Mouse (Mus musculus) liver, embryonic 16.5 days (tissue): ENCODE results near the gene Dnm3. TPM values are rescaled to one million over a fixed set of nuclear protein-coding genes. Genes with fewer than 3 reads are reported as not detected.

Source experiments
- ATAC-seq: fragments of 200-750 bp; cut with Nextera tagmentation; 2 replicates; pipeline ENCODE4 v1.8.0; 2017; ENCODE audit warnings: low read depth, mild to moderate bottlenecking, moderate number of reproducible peaks, moderate library complexity
- H3K27ac ChIP-seq: fragments of 300-500 bp; sonication (generic); 2 replicates; pipeline ENCODE4 v1.5.1; 2014; ENCODE audit warnings: mild to moderate bottlenecking, low read length
- H3K27me3 ChIP-seq: fragments of 300-500 bp; sonication (generic); 2 replicates; pipeline ENCODE4 v1.6.1; 2014; ENCODE audit warnings: low read depth, low read length, mixed read lengths; ENCODE audit not compliant: control insufficient read depth, insufficient read depth
- H3K36me3 ChIP-seq: fragments of 300-500 bp; sonication (generic); 2 replicates; pipeline ENCODE4 v1.6.1; 2014; ENCODE audit warnings: mild to moderate bottlenecking; ENCODE audit not compliant: control insufficient read depth, insufficient read depth
- H3K4me1 ChIP-seq: fragments of 300-500 bp; sonication (generic); 2 replicates; pipeline ENCODE4 v1.6.1; 2014; ENCODE audit warnings: low read depth, low read length, mixed read lengths; ENCODE audit not compliant: control insufficient read depth
- H3K4me2 ChIP-seq: fragments of 300-500 bp; sonication (generic); 2 replicates; pipeline ENCODE4 v1.6.1; 2014; ENCODE audit warnings: low read depth, low read length, mixed read lengths
- H3K4me3 ChIP-seq: fragments of 300-500 bp; sonication (generic); 2 replicates; pipeline ENCODE4 v1.5.1; 2014; ENCODE audit warnings: low read depth, mild to moderate bottlenecking, low read length
- H3K9ac ChIP-seq: fragments of 300-500 bp; sonication (generic); 2 replicates; pipeline ENCODE4 v1.6.1; 2014; ENCODE audit warnings: low read depth, low read length
- H3K9me3 ChIP-seq: fragments of 300-500 bp; sonication (generic); replicated peaks from 2 replicates; pipeline ENCODE4 v1.6.1; 2016; ENCODE audit warnings: low read length; ENCODE audit not compliant: control insufficient read depth
- WGBS: fragments of 180-500 bp; shearing (Covaris S2); extraction: QIAGEN DNeasy Blood & Tissue Kit; methylation state at CpG from one replicate; pipeline ENCODE4 v1.1.7; 2014; ENCODE audit not compliant: insufficient replicate concordance; 5-methylcytosine and 5-hydroxymethylcytosine counted together
- polyA plus RNA-seq: library from polyadenylated mRNA; unstranded; fragments of >200 nt; fragmentation: Nextera tagmentation; extraction: Ambion mirVana; gene quantifications from 2 replicates; pipeline ENCODE4 v1.2.1, GENCODE M21; 2015

The Dnm3 gene
- polyA plus RNA-seq, 1 experiment from 2014 or later, result 1.5 TPM

DNA sequence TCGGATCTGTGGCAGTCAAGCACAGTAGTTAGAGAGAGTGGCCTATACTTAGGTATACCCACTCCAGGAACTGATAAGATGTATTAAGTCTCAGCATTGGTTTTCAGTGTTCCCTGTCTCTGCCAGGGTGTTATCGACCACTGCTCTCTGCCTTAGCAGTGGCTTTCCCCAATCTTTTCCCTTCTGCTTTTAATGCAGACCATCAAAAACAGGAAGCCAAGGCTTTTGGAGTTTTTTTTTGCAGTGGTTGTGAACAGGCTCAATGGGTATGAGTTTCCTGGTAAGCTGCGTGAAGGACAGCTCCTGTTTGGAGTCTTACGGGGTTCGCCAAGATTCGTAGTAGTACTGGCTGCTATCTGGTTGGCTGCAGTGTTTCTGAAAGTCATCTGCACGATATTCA is 485.4 kb downstream of the Dnm3 start:
- ATAC-seq, result no peak
- 35% methylated on average over 7 of the region's 7 CpGs for WGBS
- Histone ChIP-seq H3K36me3 (no peaks in the 10 kb centered on the region), H3K27me3 (no peaks in the 10 kb centered on the region), H3K27ac (no peak overlapping the region), H3K4me3 (no peak overlapping the region), H3K9me3 (no peaks in the 10 kb centered on the region), H3K9ac (no peak overlapping the region), H3K4me1 (no peaks in the 10 kb centered on the region; the same call in 1 of the 2 replicates), H3K4me2 (no peak overlapping the region)

DNA sequence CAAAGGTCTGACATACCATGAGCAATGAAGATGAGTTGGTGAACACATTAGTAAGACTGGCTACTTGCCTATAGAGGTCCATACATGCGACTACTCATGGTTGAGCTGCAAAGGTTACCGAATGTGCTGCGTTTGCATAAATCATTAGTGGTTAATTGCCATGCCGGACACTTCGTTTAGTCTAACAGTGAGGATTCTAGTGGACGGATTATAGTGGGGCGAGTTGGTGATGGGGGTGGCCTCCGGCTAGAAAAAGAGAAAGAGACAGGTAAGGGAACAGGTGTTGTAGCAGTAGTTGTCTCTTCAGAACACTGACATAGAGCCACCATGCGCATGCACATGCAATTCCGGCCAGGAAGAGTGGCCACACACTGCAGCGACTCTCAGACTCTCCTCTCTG is 486.0 kb downstream of the Dnm3 start:
- no peak overlapping the region for H3K4me3 ChIP-seq
- H3K27me3 ChIP-seq, result no peaks in the 10 kb centered on the region
- 81% methylated on average over 11 of the region's 11 CpGs for WGBS

DNA sequence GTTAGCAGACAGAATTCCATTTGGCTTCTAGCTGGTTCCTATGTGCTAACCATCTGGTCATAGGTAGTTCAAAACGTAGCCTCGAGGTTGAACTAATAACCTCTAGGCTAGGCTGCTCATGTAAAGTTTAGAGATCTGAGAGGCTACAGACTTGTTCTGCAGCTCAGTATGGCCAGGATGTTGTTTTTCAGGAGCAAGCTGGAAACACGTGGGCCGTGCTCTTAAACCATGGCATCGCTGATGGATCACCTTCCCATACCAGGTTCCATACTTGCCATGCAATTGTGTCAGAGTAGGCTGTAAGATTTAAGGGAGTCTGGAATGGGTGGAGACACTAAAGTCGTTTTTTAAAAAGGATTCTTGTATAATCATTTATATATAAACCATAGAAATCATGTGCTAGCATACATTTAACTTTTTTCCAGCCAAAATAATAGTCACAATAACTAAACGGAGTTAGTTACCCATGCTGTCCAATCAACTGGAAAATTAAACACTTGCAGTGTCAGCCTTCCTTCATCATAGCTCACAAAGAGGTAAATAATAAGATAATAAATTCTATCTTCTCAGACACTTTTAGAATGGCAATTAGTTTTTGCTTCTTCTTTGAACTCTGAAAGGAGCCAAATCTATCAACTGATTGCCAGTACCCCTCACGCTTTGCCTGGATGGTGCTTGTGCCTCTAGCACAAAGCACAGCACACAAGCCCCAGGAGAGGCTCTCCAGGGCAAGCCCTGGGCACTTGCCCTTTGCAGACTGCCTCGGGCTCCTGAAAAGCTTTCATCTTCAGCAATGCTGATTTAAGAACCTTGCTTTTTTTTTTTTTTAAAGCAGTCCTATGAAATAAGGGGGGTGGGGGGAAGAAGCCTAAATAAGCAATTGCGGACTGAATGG is 486.9 kb downstream of the Dnm3 start:
- Histone ChIP-seq H3K4me1 (no peaks in the 10 kb centered on the region), H3K4me2 (no peak overlapping the region), H3K27ac (no peak overlapping the region), H3K36me3 (no peaks in the 10 kb centered on the region), H3K9ac (no peak overlapping the region), H3K4me3 (no peak overlapping the region), H3K9me3 (no peaks in the 10 kb centered on the region), H3K27me3 (no peaks in the 10 kb centered on the region)
- 58% methylated on average over 10 of the region's 10 CpGs for WGBS
- ATAC-seq, result no peak

More for the DNA sequence above, 486.0 kb downstream of the Dnm3 start:
- H3K36me3 ChIP-seq, result no peaks in the 10 kb centered on the region
- no peak overlapping the region for H3K9ac ChIP-seq
- no peaks in the 10 kb centered on the region for H3K9me3 ChIP-seq
- no peak overlapping the region for H3K27ac ChIP-seq
- H3K4me1 ChIP-seq, result no peaks in the 10 kb centered on the region
- H3K4me2 ChIP-seq, result no peak overlapping the region
- no peak for ATAC-seq

DNA sequence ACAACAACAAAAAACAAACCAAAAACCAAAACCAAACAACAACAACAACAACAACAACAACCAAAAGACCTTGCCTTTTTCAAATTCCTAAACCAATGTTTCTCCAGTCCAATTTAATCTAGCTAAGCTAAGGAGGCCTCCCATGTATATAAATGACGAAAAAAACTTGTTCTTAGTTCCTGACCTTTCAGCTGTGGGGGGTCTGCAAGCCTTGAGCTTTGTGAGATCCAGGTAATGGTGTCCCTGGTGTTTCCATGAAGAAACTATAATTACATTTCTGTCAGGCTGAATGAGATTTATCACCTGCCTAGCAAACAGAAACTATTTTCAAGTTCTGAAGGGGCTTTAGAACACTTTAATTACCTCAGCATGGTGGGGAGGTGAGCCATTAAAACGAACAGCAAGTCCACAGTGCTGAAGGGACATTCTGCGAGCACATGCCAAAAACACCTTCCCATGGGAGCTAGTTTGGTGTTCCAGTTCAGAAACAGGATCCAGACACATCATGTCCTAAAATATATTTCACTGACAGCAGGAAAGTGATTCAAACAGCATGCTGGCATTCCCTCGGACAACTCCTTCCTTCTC is 493.8 kb downstream of the Dnm3 start:
- Histone ChIP-seq H3K27ac (no peak overlapping the region), H3K9ac (no peak overlapping the region), H3K4me2 (no peak overlapping the region), H3K4me1 (no peaks in the 10 kb centered on the region), H3K27me3 (no peaks in the 10 kb centered on the region), H3K9me3 (no peaks in the 10 kb centered on the region), H3K4me3 (no peak overlapping the region), H3K36me3 (no peaks in the 10 kb centered on the region)
- ATAC-seq, result no peak
- 54% methylated on average over 4 of the region's 4 CpGs for WGBS

DNA sequence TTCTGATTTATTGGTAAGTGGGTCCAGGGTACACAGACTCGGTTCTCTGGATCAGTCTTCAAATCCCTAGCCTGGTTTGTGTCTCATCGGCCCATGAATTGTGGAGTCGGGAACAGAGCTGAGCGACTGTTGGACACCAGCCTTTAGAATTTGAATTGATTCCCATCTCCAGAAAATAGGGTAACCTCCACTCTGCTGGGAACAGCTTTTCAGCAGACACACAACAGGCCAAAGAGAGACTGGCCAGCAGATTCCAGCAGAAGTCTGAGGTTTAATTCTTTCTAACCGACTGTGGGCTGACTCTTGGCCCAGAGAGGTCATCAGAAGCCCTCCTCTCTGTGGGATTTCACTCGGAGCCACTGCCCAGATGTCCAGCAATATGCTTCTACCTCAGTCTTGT is 494.4 kb downstream of the Dnm3 start:
- ATAC-seq, result no peak

DNA sequence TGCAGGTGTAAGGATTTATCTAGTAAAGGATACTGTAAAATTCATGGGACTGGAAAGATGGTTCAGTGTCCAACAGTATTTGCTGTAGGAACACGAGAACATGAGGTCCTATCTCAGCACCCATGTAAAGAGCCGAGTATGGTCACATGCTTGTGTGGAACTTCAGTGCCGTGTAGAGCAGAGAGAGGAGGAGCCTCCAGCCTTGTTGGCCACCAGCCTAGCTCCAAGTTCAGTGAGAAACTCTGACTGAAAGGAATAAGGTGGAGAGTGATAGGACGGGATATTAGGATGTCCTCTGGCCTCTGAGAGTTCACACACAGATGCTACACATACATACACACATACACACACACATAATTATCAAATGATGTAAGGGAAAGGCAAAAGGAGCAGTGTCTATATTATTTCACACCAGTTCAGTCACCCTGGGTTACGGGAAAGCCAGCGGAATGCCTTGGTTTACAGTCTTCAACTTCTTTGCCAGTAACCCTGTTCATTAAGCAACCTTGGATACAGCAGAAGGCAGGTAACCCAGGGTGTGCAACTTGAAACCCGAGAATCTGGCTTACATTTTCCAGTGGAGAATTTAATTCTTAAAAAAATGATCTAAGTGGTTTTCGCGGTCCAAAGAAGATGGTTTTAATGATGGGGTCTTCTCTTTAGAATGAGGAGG is 497.1 kb downstream of the Dnm3 start:
- H3K36me3 ChIP-seq, result no peaks in the 10 kb centered on the region
- no peak overlapping the region for H3K9ac ChIP-seq
- no peaks in the 10 kb centered on the region for H3K9me3 ChIP-seq
- H3K4me2 ChIP-seq, result no peak overlapping the region
- H3K27ac ChIP-seq, result no peak overlapping the region
- peaks cover 8% of the 10 kb centered on the region for H3K4me1 ChIP-seq
- 69% methylated on average over 9 of the region's 9 CpGs for WGBS
- H3K4me3 ChIP-seq, result no peak overlapping the region
- no peaks in the 10 kb centered on the region for H3K27me3 ChIP-seq
- ATAC-seq, result no peak

More for the DNA sequence above, 494.4 kb downstream of the Dnm3 start:
- Histone ChIP-seq H3K9me3 (no peaks in the 10 kb centered on the region), H3K4me2 (no peak overlapping the region), H3K27ac (no peak overlapping the region), H3K27me3 (no peaks in the 10 kb centered on the region), H3K4me1 (no peaks in the 10 kb centered on the region), H3K4me3 (no peak overlapping the region), H3K36me3 (no peaks in the 10 kb centered on the region), H3K9ac (no peak overlapping the region)
- 66% methylated on average over 6 of the region's 6 CpGs for WGBS

DNA sequence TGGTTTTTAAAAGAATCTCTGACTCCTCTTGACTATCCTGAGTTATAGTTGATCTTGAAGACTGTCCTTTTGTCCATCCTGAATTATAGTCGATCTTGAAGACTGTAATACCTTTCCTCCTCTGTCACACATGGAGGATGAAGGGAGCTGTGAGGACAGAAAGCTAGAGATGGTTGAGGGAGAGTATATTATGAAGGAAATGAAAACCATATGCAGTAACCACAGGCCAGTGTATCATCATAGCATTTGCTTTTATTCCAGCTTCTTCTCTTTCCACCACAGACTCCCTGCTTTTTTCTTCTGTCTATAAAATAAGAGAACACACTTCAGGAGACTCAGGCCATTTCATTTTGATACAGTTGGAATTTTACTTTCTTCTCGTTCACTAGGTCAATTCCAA is 497.8 kb downstream of the Dnm3 start:
- 48% methylated on average over 2 of the region's 2 CpGs for WGBS
- no peak for ATAC-seq
- no peaks in the 10 kb centered on the region for H3K27me3 ChIP-seq

DNA sequence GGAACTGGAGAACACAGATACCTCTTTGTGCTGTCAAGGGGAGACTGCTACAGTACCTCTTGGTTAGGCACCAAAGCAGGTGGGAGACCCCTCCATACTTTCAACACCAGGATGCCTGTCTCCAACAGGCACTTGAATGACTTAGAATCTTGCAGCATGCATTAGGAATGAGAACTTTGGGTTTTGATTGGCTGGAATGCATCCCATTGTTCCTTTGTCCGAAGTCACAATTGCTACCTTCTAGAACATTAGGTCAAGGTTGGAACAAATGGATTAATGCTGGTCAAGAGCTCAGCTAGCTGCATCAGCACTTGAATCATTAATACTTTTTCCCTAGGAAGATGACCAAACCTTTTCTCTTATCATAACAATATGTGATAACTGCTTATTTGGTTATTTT is 498.3 kb downstream of the Dnm3 start, which contains the start of gene 4930558K02Rik:
TSS of gene 4930558K02Rik (minus strand) at position 101 of the 400 bp plus-strand sequence.
- 56% methylated on average over 1 of the region's 1 CpGs for WGBS
- H3K9ac ChIP-seq, result no peak within 1 kb of the TSS
- no peak within 1 kb of the TSS for H3K4me3 ChIP-seq
- no peaks in the 10 kb centered on the region for H3K27me3 ChIP-seq
- no peaks in the 10 kb centered on the region for H3K36me3 ChIP-seq
- H3K4me2 ChIP-seq, result no peak within 1 kb of the TSS
- no peak for ATAC-seq
- no peaks in the 10 kb centered on the region for H3K9me3 ChIP-seq
- H3K27ac ChIP-seq, result no peak within 1 kb of the TSS
- H3K4me1 ChIP-seq, result peaks cover 8% of the 10 kb centered on the region

More for the DNA sequence above, 497.8 kb downstream of the Dnm3 start:
- no peak overlapping the region for H3K4me3 ChIP-seq
- H3K9ac ChIP-seq, result no peak overlapping the region
- no peaks in the 10 kb centered on the region for H3K9me3 ChIP-seq
- no peak overlapping the region for H3K4me2 ChIP-seq
- H3K4me1 ChIP-seq, result peaks cover 8% of the 10 kb centered on the region
- H3K27ac ChIP-seq, result no peak overlapping the region
- no peaks in the 10 kb centered on the region for H3K36me3 ChIP-seq
